ENCODE assay signal across 1 mouse cellular context in genomic region chr7:19628192-19628535, GRCm38 (mm10).
TF ChIP-seq lines count a peak whose summit lies in the region.

No protein-coding gene starts in this region.

TF ChIP-seq in MEL, 35 proteins besides CTCF, POLR2A, EP300 and RAD21:
- TF ChIP-seq TBP (IDR thresholded peaks at IDR 0.05; ENCODE audit: low read depth, low read length) (0 out of 2 replicates have a peak, but pooled peaks have one; percentile 9), RCOR1 (IDR thresholded peaks at IDR 0.05; ENCODE audit: low read depth, low read length) (no peak)
